Mouse (Mus musculus) cerebellum, adult 8-10 months (tissue): ENCODE measurements around the gene Exosc10.

ENCODE experiments used
- DNase-seq: peaks from one replicate; pipeline ENCODE4 v3.0.0; 2022

Exosc10 gene

DNA sequence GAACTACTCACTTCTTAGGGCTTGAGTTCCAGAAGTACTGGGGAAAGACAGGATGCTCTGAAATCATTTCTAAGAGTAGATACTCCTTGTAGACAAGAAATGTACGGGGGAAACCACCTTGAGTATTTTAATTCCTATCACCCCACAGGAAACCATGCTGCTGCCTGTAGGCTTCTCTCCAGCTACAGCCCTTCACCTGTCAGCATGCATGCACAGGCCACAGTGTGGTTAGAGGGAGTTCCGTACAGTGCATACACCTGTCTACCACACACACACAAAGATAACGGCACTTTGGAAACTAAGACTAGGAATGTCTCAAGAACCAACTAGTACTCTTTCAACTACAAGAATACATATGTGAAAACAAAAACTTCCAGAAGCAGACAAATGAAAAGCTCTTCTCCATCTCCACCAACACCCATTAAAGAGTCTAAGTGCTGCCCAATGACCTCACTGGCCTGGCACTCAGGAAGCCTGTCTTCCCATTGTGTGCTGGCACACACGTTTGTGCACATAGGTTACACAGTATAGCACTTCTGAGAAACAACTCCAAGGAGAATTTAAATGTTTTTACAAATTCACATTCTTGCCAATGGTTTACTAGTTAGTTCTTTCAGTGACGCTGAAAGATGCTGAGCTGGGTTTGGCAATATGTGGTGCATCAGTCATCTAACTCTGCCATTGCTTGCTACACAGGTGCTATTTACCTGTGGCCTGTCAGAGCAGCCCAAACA, 52.6 kb downstream of the Exosc10 start:
- DNase-seq, result no peak

DNA sequence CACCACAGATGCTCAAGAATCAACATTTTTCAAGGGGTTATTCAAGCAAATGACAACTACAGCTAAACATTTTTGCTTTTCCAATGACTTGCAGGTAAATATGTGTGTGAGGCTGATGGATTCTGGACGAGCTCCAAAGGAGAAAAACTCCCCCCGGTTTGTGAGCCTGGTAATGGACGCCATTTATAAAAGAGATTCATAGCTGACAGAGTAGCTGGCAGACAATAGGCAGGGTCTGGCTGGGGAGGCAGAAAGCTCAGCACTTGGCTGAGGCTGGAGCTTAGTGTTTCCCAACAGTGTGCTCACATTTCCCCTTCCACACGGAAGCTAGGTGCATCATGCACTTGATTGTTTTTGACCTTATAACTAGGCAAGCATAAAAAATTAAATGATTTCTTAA, 54.3 kb downstream of the Exosc10 start:
- DNase-seq, result no peak

- no peak for DNase-seq
Observed at GRCm38 (mm10) chr4:148613738-148614137, 55.5 kb downstream of the Exosc10 start.

DNA sequence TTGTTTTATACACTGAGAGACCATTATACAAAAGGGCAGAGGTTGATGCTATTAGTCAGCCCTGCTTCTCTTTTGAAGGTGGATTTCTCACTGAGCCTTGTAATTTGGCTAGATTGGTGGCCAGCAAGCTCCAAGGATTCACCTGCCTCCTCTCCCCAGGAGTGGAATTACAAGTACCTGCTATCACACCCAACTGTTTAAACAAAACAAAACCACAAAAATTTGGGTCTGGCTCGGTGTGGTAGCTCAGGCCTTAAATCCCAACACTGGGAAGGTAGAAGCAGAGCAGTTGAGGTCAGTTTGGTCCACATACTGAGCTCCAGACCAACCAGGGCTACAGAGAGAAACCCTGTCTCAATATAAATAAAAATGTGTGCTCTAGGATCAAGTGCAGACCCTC, 61.6 kb downstream of the Exosc10 start:
- no peak for DNase-seq

GRCm38 (mm10) chr4:148620718-148621117, 62.5 kb downstream of the Exosc10 start:
- DNase-seq, result no peak

- no peak for DNase-seq
Observed at GRCm38 (mm10) chr4:148622485-148622884, 64.3 kb downstream of the Exosc10 start.

GRCm38 (mm10) chr4:148623609-148624008, 65.4 kb downstream of the Exosc10 start:
- DNase-seq, result no peak

- DNase-seq, result no peak
Observed at GRCm38 (mm10) chr4:148625010-148625409, 66.8 kb downstream of the Exosc10 start.

GRCm38 (mm10) chr4:148625756-148626622, 67.8 kb downstream of the Exosc10 start:
- DNase-seq, result no peak

DNA sequence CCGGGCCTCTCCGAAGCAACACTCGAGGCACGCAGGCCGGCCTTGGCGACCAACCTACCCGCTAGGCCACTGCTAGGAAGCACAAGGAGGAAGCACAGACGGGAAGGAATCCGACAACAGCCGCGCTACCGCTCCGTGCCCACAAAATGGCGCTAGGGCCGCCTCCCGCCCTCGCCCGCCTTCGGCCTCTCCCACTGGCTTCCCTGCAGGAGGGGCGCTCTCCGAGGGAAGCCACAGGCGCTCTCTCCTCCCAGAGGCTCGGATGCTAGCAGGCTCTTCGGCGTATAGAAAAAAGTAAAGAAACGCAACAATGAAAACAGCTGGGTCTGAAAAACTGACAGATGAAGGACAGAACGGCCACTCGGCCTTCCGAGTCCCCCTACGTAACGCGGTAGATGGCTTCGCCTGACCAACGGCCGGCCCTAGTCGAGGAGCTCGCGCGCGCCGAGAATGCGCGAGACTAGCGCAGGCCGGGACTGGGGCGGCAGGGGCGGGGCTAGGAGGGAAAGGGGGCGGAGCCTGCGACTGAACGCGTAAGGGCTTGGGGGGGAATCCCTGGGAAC, 68.5 kb downstream of the Exosc10 start, which contains the start of gene Tardbp:
Tardbp (minus strand) TSS at position 397 of the 563 bp plus-strand sequence.
- DNase-seq, result peak; percentile 96

DNA sequence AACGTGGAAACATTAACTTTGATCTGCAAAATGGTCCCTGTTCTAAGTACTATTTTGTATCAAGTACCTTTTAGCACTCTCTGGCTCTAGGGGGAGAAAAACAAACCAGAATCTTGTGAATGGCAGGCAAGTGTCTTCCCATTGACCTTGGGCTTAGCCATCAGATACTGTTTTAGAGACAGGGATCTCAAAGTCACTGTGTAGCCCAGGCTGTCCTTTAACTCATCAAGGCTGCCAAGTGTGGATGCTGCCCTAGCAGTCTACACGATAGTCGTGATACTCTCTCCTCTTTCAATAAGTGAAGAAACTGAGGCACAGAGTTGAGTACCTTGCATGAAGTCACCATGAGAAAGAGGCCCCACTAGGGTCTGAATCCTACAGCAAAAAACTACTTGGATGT, 69.0 kb downstream of the Exosc10 start:
- DNase-seq, result no peak
